Mouse (Mus musculus): ENCODE results near the gene Slc5a3. TPM values are rescaled to one million over a fixed set of nuclear protein-coding genes. Genes with fewer than 3 reads are reported as not detected.
"Not testable (repeated sequence)": the region's sequence is repeated elsewhere in the genome, so short reads cannot be mapped to it uniquely, and the experiment has no call there.

Slc5a3 gene
- total RNA-seq, 4 experiments from 2014 or later = 31.7 to 52.8 (median 41.2) TPM

DNA sequence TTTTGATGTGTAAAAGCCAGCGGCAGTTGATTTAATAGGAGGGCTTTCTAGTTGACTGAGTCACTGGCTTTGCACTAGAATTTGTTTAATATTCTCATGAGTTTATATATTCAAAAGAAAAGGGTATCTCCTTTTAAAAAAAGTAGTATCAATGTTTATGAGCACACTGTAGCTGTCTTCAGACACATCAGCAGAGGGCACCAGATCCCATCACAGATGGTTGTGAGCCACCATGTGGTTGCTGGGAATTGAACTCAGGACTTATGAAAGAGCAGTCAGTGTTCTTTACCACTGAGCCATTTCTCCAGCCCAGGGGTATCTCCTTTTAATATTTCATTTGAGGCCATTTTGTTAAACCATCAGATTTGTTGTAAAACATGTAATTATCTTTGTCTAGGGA is 4.7 kb downstream of the Slc5a3 start:
- DNase-seq (ENCODE audit: low spot score in 2 of 2) = no peak

DNA sequence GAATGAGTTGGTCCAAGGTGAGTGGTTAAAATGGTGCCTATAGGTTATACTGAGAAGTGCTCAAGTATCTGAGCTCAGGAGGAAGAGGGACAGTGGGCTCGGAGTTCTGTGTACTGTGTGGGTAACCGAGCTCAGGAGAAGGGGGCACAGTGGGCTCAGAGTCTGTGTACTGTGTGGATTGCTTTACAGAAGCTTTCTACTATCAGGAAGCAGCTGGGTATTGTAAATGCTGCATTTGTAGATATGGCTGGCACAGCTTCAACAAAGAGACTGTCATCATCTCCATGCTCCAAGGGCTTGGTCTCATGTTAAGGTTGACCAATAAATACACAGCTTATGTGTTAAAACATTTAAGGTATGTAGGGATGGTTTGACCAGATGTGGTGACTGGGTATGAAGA is 6.7 kb downstream of the Slc5a3 start:
- DNase-seq (ENCODE audit: low spot score in 2 of 2) = no peak

DNA sequence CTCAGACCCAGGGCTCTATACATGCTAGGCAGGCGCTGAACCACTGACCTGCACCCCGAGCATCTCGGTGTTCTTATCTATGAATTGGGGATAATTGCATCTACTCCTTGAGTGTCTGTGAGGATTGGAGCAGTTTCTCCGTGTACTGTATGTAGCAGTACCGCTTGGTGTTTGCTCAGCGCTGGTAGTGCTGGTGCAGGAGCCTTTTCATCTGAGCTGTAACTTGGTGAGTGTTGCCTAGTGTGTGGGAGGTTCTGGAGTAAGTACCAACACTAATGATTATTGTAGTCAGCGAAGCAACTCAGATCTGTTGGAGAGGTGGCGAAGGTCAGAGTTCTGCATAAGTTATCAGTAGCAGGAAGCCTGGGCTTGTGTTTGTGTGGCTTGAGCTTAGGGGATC is 12.2 kb downstream of the Slc5a3 start:
- DNase-seq (ENCODE audit: low spot score in 2 of 2) = no peak

DNA sequence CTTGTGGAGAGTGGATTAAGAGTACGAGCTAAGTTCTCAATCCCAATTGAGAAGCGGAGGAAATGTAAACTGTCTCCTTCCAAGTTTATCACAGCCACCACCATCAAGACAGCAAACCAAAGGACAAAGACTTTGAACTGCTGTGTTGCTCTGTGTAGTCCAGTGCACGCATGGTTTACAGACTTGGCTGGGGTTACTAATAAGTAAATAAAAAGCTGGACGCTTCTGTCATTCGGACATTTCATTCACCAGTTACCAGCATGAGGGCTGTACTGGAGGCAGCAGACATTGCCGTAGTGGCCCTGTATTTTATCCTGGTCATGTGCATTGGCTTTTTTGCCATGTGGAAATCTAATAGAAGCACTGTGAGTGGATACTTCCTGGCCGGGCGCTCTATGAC is 18.7 kb downstream of the Slc5a3 start:
- no peak for DNase-seq (ENCODE audit: low spot score in 2 of 2)

DNA sequence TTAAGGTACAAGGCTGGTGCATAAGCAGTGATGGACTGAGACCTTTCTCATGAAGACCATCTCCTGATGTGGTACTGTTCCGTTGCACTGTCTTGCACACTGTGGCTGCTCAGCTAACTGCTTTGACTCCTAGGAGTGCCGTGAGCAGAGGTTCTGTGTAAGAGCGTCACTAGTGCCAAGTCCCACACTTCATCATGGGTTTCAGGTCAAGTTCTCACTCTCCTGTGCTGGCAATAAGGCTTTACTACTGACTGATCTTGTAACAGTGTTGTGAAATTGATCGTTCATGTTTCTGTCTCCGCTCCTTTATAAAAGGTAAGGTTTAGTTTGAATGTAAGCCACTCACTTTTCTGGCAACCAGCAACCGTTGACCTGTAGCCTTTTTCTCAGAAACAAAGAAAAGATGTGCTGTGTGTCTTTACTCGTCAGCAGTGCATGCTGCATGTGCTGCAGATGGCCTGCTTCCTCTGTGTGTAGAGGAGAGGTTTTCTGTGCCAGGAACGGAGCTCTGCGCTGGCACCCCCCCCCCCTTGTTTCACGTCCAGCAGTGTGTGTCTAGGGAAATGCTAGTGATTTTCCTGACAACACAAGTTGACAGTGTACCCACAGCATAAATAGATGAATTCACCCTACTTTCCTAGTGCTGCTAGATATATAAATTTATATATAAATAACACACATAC is 25.8 kb downstream of the Slc5a3 start:
- DNase-seq (ENCODE audit: low spot score in 2 of 2) = no peak

DNA sequence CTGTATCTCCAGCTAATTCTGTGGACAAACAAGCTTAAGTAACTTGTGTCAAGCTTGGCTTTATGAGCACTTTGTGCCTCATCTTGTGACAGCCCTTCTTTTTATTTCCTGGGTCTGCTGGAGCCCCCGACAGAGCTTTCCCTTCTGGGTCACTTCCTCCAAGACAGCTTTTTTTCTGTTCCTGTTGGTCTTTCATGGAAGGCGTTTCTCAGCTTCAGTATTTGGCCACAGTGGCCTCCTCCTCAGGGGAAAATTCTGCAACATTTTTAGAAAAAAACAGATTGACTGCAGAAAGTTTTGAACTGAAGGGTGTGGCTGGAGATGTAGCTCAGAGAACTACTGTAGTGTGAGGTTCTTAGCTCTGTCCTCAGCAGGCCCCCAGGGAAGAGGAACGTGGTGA is 31.1 kb downstream of the Slc5a3 start:
- DNase-seq (ENCODE audit: low spot score in 2 of 2) = no peak

DNA sequence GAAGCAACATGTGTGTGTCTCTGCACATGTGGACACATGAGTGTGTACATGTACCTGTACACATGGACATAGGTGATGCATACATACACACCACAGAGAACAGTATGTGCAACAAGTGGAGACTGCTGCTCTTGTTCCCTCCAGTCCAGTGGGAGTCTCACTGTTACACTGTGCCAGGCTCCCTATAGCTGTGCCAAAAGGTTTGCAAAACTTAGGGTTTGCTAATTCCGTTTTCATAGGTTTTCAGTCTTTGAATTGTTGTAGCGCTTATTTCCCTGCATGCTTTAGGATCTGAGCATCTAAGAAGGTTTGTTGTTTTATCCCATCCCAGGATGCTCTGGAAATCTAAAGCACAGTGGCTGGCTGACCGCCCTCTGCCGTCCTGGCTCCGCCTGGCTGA is 33.8 kb downstream of the Slc5a3 start:
- no peak for DNase-seq (ENCODE audit: low spot score in 2 of 2)

DNA sequence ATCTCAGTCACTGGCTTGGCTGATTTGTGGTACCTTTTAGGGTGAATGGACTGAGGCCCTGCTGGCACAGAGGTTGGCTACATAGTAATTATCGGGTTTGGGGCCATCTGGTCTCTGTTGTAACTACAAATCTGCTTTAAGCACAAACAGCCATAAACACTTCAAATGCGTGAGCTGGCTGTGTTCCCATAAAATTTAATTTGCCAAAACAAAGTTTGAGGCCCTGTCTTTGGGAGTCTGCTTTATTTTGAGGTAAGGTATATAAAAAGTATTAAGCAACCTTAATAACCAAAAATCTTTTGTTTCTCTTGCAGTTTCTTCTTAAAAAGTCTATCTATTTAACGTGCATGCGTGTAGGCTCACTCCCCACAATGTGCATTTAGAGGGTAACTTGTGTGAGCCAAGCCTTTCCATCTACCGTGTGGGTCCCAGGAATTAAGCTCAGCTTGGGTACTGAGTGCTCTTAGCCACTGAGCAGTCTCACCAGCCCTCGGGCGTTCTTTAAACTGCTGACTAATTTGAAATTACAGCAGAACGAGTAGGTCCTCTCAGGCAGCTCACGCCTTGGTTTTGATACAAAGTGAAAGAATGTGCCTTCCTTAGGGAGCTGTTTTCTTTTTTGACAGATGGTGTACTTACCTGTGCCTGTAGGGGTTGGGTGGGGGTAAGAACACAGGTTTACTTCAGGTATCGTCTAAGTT is 40.4 kb downstream of the Slc5a3 start:
- DNase-seq (ENCODE audit: low spot score in 2 of 2) = no peak

DNA sequence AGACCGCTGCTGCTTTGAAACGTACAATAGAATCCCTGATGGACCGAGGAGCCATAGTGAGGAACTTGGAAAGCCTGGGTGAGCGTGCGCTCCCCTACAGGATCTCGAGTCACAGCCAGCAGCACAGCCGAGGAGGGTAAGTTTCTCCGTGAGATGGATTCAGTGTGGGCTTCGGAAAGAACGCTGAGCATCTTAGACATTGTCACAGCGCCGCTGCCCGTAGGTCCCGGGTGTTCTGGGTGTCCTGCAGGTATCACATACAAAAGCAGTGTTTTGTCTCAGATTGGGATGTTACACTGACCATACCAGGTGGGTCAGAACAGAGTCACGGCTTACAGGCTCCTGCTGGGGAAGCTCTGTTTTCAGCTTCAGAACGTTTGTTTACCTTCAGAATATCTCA is 41.5 kb downstream of the Slc5a3 start:
- no peak for DNase-seq (ENCODE audit: low spot score in 2 of 2)

DNA sequence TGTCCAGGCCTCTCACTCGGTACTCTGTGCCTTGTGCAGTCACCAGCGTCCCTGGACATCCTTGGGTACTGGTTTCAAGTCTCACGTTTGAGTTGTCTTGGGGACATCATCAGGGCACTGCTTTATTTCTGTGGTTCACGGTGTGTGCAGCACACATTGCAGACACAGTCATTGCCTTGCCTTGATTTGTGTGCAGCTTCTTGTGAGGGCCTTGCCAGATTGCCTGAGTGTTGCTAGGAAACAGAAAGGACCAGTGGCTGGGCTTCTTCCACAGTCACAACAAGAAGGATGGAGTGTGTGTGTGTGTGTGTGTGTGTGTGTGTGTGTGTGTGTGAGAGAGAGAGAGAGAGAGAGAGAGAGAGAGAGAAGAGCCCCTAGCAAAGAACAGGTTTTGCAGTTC is 42.0 kb downstream of the Slc5a3 start:
- peak in 1 of 2 experiments; percentile 47 for DNase-seq (ENCODE audit: low spot score in 2 of 2)

DNA sequence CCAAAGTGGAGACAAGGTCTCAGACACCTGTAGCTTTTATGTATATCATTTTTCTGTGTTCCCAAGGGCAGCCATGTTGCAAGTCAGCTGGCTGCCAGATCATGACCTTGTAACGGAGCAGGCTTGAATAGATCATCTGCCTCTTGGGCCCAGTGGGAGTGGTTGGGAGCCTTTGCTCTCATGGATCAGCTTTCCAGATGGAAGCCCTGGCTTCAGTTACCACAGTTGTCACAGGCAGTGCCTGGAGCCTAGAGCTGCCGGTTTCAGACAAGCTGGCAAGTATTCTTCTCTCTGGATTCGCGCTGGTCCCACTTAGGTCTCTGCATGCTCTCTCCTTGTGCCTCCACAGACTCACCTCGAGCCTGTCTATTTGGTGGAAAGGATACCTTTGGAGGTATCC is 44.0 kb downstream of the Slc5a3 start:
- no peak for DNase-seq (ENCODE audit: low spot score in 2 of 2)

DNA sequence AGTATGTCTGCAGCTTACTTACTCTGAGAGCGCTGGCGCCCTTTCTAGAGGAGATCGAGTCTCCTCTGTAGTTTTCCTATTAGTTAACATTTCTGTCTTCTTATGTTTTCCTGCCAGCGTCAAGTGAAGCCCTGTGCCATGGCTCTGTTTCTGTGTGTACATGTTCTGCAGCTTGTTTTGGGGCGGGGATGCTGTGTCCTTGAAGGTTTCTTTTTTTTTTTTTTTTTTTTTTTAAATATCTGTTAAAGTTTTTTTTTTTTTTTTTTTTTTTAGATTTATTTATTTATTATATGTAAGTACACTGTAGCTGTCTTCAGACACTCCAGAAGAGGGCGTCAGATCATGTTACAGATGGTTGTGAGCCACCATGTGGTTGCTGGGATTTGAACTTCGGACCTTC is 44.8 kb downstream of the Slc5a3 start:
- not testable (repeated sequence) for DNase-seq (ENCODE audit: low spot score in 2 of 2)

DNA sequence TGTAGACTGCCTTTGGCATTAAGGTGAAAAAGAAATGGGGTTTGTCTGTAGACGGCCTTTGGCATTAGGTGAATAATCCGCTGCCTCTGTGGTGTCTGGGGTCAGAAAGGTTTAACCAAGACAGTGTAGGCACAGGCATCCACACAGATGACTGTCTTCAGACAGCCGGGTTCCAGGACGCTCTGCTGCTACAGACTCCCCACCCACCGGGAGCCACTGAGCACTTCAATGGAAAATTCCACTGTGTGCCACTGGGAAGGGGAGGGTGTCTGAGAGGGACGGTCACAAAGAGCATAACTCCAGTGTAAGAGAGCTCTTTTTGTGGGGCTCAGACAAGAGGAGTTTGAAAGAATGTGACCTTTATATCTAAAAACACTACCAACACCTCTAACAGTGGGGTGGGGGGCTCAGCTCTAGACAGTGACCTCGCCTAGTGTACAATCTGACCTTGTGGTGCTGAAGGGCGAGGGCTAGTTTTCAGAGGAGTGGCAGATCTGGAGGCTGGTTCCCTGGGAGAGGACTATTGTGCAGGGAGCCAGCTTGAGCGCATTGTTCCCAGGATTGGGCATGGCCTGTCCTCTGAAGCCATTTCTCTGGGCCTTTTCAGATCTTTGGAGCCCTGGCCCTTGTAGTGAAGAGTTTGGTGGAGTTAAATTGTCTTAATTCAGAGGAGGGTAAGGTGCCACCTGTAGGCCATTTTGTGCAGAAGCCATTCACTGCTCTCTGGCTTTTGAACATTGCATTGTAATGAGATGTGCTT is 45.6 kb downstream of the Slc5a3 start:
- no peak for DNase-seq (ENCODE audit: low spot score in 2 of 2)

DNA sequence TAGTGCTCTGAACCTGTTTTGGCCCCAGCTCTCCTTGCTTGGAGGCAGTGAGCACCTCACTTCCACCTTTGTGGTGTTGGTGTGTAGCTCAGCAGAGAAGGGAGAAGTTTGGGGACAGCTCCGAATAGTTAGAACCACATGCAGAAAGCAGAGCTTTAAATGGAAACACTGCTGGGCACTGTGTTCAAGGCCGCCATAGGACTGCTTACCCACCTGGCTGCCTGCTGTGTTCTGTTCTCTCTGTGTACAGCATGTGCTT is 46.1 kb downstream of the Slc5a3 start:
- no peak for DNase-seq (ENCODE audit: low spot score in 2 of 2)

DNA sequence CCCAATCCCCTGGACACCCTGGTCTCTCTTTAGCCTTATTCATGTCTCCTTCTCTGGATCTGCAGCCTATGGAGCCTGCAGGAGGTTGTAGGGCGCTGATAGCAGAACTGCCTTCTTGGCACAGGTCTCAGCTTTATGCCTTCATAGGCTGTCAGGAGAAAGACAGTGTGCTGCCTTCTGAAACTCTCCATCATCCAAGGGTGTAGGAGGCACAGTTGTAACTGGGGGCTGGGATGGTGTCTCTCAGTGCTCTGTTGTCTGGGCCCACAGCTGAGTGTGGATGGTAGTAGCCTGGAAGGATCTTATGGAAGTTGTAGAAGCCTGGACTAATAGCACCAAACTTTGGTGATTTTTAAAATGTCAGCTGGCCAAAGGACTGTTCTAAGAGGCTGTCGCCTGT is 46.8 kb downstream of the Slc5a3 start:
- DNase-seq (ENCODE audit: low spot score in 2 of 2) = no peak

DNA sequence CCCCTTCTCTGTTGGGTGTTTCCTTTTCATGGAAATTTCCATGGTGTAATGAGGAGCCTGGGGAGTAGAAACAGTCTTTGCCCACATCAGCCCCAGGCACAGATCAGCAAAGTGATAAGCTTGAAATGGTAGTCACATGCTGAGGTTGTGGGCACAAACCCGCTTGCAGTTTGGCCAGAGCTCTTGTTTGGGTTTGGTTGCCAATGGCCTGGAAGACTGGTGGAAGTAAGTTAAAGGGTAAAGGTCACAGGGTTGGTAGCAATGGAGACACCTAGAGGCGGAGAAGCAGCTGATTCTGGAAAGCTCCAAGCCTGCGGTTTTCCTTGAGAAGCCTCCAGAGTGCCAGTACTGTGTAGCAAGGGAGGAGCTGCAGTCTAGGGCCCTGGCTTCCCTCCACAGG is 47.5 kb downstream of the Slc5a3 start:
- DNase-seq (ENCODE audit: low spot score in 2 of 2) = no peak

DNA sequence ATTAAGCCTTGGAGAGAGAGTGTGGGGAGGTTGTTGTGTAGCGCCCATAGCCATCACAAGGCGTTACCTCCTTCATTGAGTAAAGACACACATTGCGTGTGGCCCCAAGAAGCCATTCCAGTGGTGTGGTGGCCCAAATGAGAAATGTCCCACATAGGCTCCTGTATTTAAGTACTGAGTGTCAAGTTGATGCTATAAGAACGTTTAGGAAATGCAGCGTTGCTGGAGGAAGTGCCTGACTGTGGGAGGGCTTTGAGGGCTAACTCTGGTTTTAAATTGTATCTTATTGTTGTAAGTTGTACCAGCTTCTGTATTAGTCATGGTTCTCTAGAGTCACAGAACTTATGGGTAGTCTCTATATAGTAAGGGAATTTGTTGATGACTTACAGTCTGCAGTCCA is 49.2 kb downstream of the Slc5a3 start:
- no peak for DNase-seq (ENCODE audit: low spot score in 2 of 2)

DNA sequence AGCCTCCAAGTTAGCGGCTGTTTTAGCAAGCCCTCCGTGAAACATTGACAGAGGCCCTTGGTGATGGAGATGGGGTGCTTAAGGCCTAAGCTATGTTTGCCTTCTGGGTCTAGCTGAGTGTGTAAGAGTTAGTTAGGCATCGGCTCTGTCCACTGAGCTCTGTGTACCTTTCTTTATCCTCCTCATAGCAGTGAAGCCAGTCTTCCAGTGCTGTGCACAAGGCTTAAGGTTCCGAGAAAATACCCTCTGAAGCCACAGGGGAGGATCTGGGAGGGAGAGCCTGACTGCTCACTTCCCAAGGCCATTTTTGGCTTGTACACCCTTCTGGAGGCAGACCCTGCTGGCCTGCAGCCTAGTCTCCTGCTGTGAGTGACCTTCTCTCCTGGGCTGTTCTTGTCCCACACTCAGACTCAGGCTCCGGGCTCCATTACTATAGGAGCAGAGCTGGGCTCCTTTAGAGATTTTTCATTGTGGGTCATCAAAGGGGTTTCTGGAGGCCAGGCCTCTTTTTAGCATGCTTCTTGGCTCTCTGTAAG is 56.7 kb downstream of the Slc5a3 start:
- DNase-seq (ENCODE audit: low spot score in 2 of 2) = no peak

DNA sequence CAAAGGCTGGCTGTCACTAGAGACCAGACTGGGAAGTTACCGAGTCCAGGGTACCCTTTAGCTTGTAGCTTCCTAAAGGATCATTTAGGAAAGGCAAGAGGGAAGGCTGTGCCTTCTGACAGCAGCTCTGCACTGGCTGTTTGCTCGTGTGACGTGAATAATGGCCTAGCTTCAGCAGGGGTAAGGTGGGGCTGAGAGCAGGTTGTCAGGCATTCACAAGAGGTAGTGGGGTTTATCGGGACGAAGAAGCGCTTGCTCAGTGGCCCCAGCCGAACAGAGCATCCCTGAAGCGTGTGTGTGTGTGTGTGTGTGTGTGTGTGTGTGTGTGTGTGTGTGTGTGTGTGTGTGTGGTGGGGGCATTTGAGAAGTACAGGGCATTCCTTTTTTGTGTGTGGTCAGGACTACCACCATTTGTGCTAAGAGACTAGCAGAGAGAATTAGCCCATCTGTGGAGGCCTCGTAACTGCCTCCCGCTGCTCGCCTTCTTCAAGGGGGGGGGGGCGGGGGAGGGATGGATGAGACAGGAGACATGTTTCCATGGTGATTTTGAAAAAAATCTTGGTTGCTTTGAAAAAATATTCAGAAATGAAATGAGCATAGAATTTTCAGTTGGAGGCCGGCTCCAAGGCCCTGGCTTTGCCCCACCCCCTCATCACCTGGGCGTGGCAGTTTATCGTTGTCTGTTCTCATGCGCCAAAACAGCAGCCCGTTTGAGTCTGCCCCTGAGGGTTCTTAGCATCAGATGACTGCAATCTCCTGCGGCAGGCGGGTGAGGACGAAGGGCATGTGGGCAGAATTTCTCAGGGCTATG is 57.7 kb downstream of the Slc5a3 start:
- DNase-seq (ENCODE audit: low spot score in 2 of 2) = peak; percentile 63 to 66

DNA sequence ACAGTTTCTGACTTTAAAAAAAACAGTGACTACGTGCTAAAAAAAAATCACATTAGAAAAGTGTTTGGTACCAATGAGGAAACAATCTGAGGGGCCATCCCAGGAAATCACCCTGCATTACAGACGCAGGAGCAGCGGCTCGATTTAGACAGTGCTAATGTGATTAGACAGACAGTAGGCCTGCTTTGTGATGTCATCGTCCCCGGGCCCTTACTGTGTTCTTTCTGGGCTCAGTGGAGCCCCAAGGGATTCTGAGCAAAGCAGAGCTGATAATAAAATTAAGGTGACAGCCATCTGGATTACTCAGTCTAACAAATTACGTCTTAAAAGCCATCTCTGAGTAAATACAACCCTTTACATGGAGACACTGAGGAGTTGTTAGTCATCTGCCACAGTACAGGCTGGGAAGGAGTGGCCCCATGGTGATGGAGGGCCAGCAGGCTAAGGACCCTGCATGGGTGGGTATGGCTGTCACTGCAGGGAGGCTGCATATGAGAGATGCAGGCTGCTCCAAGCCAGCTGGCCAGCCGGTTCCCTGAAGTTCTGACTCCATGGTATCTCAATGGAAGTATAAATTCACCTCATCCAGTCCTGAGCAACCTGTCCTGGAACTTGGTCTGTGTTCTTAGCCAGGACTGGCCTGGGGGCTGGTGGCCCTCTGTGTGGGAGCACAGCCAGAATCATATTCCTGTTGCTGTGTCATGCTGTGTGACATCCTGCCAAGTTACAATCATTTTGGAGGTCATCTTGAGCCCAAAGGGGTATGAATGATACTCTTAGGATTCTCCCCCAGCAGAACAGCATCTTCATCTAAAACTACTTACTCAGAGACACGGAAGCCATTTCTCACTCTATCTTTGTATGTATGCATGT is 59.5 kb downstream of the Slc5a3 start:
- DNase-seq (ENCODE audit: low spot score in 2 of 2) = no peak

DNA sequence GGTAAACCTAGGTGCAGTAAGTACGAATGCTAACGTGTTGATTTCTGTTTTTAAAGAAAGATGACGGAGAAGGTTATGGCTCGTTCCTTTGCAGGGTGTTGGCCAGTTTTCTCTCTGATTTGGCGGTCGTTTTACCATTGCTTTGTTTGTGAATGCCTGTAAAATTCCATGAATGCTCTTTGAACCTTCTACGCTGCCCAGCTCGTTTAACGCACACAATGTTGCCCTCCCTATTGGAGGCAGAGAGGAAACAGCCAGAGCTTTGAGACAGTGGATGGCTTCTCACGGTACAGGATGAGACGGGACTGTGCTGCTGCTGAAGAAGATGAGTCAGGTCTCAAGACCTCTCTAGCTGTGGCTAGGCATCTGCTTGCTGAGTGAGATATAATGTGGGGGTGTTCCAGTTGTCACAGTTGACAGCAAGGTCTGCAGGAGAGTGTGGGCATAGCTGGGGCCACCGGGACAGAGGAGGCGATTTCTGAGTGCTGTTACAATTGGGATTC is 60.9 kb downstream of the Slc5a3 start:
- no peak for DNase-seq (ENCODE audit: low spot score in 2 of 2)
